Mouse (Mus musculus) central nervous system, embryonic 11.5 days (tissue): Measurements from ENCODE around the gene Casd1. TPM values are rescaled to one million over a fixed set of nuclear protein-coding genes. Genes with fewer than 3 reads are reported as not detected.

ENCODE experiments used
- polyA plus RNA-seq: library from polyadenylated mRNA; depleted of rRNA; stranded (reverse); fragments of >200 nt; gene quantifications from 2 replicates; pipeline ENCODE4 v1.2.3, GENCODE M21; 2012; rRNA removed

The Casd1 gene
- 28.9 and 55.2 TPM in 2 replicates for polyA plus RNA-seq

DNA sequence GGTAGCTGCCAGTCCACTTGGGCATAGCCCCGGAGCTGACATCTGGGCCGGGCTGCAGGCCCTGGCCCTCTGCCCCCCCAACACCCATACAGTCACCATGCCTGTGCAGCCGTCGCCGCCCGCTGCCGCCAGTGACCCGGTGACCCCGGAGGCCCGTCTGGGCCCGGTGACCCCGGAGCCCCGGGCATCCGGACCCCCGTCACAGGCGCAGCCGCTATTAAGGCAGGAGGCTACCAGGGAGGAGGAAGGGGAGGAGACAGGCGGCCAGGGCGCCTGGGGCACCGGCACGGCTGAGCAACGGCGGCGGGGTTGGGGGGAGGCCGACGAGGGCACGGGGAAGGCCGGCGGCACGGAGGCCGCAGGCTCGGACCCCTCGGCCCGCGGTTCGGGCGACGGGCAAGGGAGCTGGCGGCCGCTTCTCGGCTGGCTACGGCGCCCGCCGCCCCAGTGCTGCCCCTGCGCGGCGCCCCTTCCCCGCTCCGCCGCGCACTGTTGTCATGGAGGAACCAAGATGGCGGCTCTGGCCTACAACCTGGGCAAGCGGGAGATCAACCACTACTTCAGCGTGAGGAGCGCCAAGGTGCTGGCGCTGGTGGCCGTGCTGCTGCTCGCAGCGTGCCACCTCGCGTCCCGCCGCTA lies at the start of gene Casd1:
Gene Casd1 (plus strand): TSS at position 182 of the 639 bp plus-strand sequence.

Other genes with a start within 250 kb of the Casd1 start
- 163 and 180 TPM in 2 replicates for gene Col1a2, start 96.0 kb upstream of the Casd1 start, polyA plus RNA-seq
- 34.4 and 47.1 TPM in 2 replicates for gene Sgce, start 146.4 kb downstream of the Casd1 start, polyA plus RNA-seq
- 50.7 and 145 TPM in 2 replicates for gene Peg10, start 146.5 kb downstream of the Casd1 start, polyA plus RNA-seq